Mouse (Mus musculus): ENCODE results near the gene Fnbp1l. TPM values are rescaled to one million over a fixed set of nuclear protein-coding genes. Genes with fewer than 3 reads are reported as not detected.

Gene Fnbp1l
- polyA plus RNA-seq, 1 experiment from 2014 or later = 4.0 TPM

DNA sequence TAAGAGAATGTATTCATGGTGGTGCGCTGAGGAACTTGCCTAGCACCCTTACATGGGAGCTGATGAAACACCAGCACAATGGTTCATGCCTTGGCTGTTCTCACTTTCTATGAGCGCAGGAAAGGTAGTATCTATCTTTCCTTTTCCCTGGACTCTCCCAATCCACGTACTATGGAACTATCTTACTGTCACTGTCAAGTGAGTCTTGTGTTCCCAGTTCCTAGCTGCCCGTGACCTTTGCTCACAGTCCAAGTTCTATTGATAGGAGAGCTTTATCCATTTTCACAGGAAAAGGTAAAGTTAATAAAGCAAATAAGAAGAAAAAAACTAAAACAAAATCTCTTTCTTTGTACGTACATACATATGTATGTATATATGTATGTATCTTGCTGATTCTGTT lies 28.7 kb downstream of the Fnbp1l start:
- 0 out of 2 replicates have a peak overlapping the region, but pooled peaks have one; percentile 24 for H3K27ac ChIP-seq (ENCODE audit: low read depth)
- H3K27me3 ChIP-seq (ENCODE audit: insufficient read depth, low read length) = no peaks in the 10 kb centered on the region
- TF ChIP-seq EP300 (IDR thresholded peaks at IDR 0.05; ENCODE audit: low read depth) (no peak), CTCF (IDR thresholded peaks at IDR 0.05; ENCODE audit: low read depth) (no peak)
- 69% methylated on average over 5 of the region's 5 CpGs for WGBS (ENCODE audit: insufficient replicate concordance)
- no peak for DNase-seq
- H3K9me3 ChIP-seq (ENCODE audit: low read length) = no peaks in the 10 kb centered on the region
- no peak overlapping the region for H3K4me2 ChIP-seq (ENCODE audit: low read depth, low read length)
- H3K4me3 ChIP-seq (ENCODE audit: low read depth, low read length) = no peak overlapping the region
- no peaks in the 10 kb centered on the region for H3K36me3 ChIP-seq (replicated peaks; ENCODE audit: insufficient read depth, low read length)
- H3K9ac ChIP-seq (replicated peaks) = no peak overlapping the region
- peaks cover 14% of the 10 kb centered on the region for H3K4me1 ChIP-seq (ENCODE audit: insufficient read depth)
- no peak for ATAC-seq

DNA sequence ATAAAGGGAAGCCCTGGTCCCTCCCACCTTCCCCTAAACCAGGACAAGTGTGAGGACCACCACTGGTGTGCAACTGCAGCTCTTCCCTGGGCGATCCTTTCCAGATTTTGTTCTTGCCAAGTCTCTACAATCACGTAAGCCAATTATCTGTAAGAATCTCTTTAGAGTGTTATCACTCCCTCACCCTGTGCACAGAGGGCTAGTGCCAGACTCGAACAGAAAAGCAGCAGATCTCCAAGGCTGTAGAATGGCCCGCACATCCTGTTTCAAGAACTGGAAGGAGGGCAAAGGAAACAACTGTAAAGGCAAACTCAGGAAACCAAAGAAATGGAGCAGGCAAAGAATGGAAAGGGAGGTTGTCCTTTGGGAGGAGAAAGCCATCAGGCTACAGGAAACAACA lies 29.2 kb downstream of the Fnbp1l start:
- TF ChIP-seq CTCF (IDR thresholded peaks at IDR 0.05; ENCODE audit: low read depth) (no peak), EP300 (IDR thresholded peaks at IDR 0.05; ENCODE audit: low read depth) (no peak)
- no peaks in the 10 kb centered on the region for H3K9me3 ChIP-seq (ENCODE audit: low read length)
- no peaks in the 10 kb centered on the region for H3K36me3 ChIP-seq (replicated peaks; ENCODE audit: insufficient read depth, low read length)
- 0 out of 2 replicates have a peak overlapping the region, but pooled peaks have one; percentile 24 for H3K27ac ChIP-seq (ENCODE audit: low read depth)
- DNase-seq (no peak), ATAC-seq (no peak)
- H3K4me3 ChIP-seq (ENCODE audit: low read depth, low read length) = no peak overlapping the region
- no peak overlapping the region for H3K9ac ChIP-seq (replicated peaks)
- H3K4me1 ChIP-seq (ENCODE audit: insufficient read depth) = peaks cover 14% of the 10 kb centered on the region
- WGBS (ENCODE audit: insufficient replicate concordance) = 55% methylated on average over 4 of the region's 4 CpGs
- H3K4me2 ChIP-seq (ENCODE audit: low read depth, low read length) = no peak overlapping the region
- no peaks in the 10 kb centered on the region for H3K27me3 ChIP-seq (ENCODE audit: insufficient read depth, low read length)

DNA sequence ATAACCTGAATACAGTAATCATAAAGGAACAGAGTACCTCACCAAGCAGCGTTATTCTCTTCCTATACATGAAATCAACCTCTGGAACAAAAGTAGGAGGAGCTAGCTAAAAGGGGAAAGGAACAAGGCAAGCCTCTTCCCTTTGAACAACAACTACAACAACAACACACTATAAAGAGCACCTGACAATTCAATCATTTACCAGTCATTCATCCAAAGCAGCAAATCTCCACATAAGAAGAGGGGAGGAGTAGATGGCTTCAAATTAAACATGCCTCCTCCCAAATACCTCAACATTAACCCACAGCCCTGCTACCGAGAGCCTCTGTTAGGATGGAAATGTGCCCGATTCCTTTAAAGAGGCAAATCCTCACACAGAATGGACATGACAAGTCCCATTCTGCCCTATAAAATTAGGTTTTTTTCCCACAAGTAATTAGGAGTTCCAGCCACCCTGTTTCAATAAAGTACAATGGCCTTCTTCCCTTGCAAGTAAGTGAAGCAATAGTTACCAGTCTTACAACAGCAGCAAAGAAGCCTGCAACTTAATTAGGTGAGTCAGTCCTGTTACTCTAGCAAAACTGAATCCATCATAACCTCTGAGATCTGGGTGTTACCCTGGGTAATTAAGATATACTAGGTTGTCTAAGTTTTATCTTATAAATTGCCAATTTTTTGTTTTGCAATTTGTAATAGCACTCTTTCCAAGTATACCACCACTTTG lies 32.4 kb downstream of the Fnbp1l start:
- no peak for DNase-seq
- no peak overlapping the region for H3K9ac ChIP-seq (replicated peaks)
- no peaks in the 10 kb centered on the region for H3K36me3 ChIP-seq (replicated peaks; ENCODE audit: insufficient read depth, low read length)
- WGBS (ENCODE audit: insufficient replicate concordance) = 72% methylated on average over 3 of the region's 3 CpGs
- no peak for TF ChIP-seq EP300 (IDR thresholded peaks at IDR 0.05; ENCODE audit: low read depth)
- TF ChIP-seq CTCF (IDR thresholded peaks at IDR 0.05; ENCODE audit: low read depth) = no peak
- H3K4me1 ChIP-seq (ENCODE audit: insufficient read depth) = peaks cover 14% of the 10 kb centered on the region
- H3K4me3 ChIP-seq (ENCODE audit: low read depth, low read length) = no peak overlapping the region
- no peak for ATAC-seq
- H3K27ac ChIP-seq (ENCODE audit: low read depth) = no peak overlapping the region
- H3K9me3 ChIP-seq (ENCODE audit: low read length) = no peaks in the 10 kb centered on the region
- H3K4me2 ChIP-seq (ENCODE audit: low read depth, low read length) = no peak overlapping the region
- no peaks in the 10 kb centered on the region for H3K27me3 ChIP-seq (ENCODE audit: insufficient read depth, low read length)

- Histone ChIP-seq H3K4me2 (ENCODE audit: low read depth, low read length) (no peak overlapping the region), H3K4me3 (ENCODE audit: low read depth, low read length) (no peak overlapping the region), H3K27me3 (ENCODE audit: insufficient read depth, low read length) (no peaks in the 10 kb centered on the region), H3K36me3 (replicated peaks; ENCODE audit: insufficient read depth, low read length) (no peaks in the 10 kb centered on the region), H3K9ac (replicated peaks) (no peak overlapping the region), H3K4me1 (ENCODE audit: insufficient read depth) (no peaks in the 10 kb centered on the region), H3K9me3 (ENCODE audit: low read length) (no peaks in the 10 kb centered on the region), H3K27ac (ENCODE audit: low read depth) (no peak overlapping the region)
- DNase-seq (no peak), ATAC-seq (no peak)
- TF ChIP-seq CTCF (IDR thresholded peaks at IDR 0.05; ENCODE audit: low read depth) = no peak
- no peak for TF ChIP-seq EP300 (IDR thresholded peaks at IDR 0.05; ENCODE audit: low read depth)
Observed at GRCm38 (mm10) chr3:122577360-122577759, 42.2 kb downstream of the Fnbp1l start.

DNA sequence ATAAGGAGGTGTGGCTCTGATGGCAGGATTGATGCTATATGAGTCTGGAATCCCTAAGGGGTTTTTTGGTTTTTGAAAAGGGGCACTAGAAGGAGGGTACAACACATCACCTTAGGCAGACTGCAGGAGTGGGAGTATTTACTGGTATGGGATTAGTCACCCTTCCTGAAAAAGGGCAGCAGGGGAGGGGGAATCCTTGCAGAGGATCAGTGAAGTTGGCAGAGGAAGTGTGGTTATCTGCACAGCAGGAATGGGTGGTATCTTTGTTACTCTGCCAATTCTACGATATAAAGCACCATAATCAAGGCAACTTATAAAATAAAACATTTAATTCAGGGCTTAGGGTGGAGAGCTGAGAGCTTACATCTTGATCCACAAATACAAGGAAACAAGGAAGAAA lies 44.6 kb downstream of the Fnbp1l start:
- Histone ChIP-seq H3K27ac (ENCODE audit: low read depth) (no peak overlapping the region), H3K27me3 (ENCODE audit: insufficient read depth, low read length) (no peaks in the 10 kb centered on the region), H3K4me2 (ENCODE audit: low read depth, low read length) (no peak overlapping the region), H3K4me3 (ENCODE audit: low read depth, low read length) (no peak overlapping the region), H3K9me3 (ENCODE audit: low read length) (no peaks in the 10 kb centered on the region), H3K4me1 (ENCODE audit: insufficient read depth) (no peaks in the 10 kb centered on the region), H3K36me3 (replicated peaks; ENCODE audit: insufficient read depth, low read length) (no peaks in the 10 kb centered on the region), H3K9ac (replicated peaks) (no peak overlapping the region)
- ATAC-seq = no peak
- 48% methylated on average over 1 of the region's 1 CpGs for WGBS (ENCODE audit: insufficient replicate concordance)
- DNase-seq = no peak
- TF ChIP-seq EP300 (IDR thresholded peaks at IDR 0.05; ENCODE audit: low read depth) = no peak
- no peak for TF ChIP-seq CTCF (IDR thresholded peaks at IDR 0.05; ENCODE audit: low read depth)

DNA sequence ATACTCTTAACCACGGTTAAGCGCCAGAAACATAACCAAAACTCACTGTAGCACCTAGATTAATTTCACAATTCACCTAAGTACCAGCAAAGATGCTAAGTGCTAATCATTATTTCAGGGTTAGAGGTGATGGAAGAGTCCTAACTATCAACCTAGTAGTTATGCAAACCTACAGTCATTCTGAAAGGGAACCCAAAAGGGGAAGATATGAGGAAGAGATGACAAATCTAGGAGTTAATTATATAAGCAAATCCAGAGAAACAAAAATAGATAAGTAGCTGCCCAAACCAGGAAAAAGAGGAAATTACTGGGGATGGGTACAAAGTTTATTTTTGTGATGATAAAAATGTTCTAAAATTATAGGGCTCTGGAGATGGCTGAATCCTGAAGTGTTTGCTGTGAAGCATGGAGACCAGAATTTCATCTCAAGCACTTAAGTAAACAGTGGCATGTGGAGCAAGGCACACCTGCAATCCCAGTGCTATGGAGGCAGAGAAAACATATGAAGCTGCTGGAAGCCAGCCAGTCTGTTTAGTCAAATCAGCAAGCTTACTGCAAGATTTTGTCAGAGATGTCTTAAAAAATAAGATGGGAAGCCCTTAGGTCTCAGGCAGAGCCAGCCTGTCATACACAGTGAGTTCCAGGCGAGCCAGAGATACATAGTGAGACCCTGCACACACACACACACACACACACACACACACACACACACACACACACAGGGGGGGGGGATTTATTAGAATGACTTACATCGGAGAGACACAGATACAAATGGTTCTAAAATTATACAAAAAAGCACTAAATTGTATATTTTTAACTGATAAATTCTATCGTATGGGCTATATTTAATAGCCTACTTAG lies 45.9 kb downstream of the Fnbp1l start:
- no peak overlapping the region for H3K4me3 ChIP-seq (ENCODE audit: low read depth, low read length)
- no peak overlapping the region for H3K4me2 ChIP-seq (ENCODE audit: low read depth, low read length)
- no peak overlapping the region for H3K27ac ChIP-seq (ENCODE audit: low read depth)
- no peaks in the 10 kb centered on the region for H3K36me3 ChIP-seq (replicated peaks; ENCODE audit: insufficient read depth, low read length)
- H3K9ac ChIP-seq (replicated peaks) = no peak overlapping the region
- whole genome bisulfite sequencing (ENCODE audit: insufficient replicate concordance) = 80% methylated on average over 5 of the region's 5 CpGs
- no peak for ATAC-seq
- no peak for DNase-seq
- H3K4me1 ChIP-seq (ENCODE audit: insufficient read depth) = no peaks in the 10 kb centered on the region
- H3K27me3 ChIP-seq (ENCODE audit: insufficient read depth, low read length) = no peaks in the 10 kb centered on the region
- no peak for TF ChIP-seq EP300 (IDR thresholded peaks at IDR 0.05; ENCODE audit: low read depth)
- no peak for TF ChIP-seq CTCF (IDR thresholded peaks at IDR 0.05; ENCODE audit: low read depth)
- no peaks in the 10 kb centered on the region for H3K9me3 ChIP-seq (ENCODE audit: low read length)
